Mouse (Mus musculus) hindbrain, embryonic 14.5 days (tissue): ENCODE results near the gene Pik3r1. TPM values are rescaled to one million over a fixed set of nuclear protein-coding genes. Genes with fewer than 3 reads are reported as not detected.

Experiments used
- ATAC-seq: fragments of 200-750 bp; cut with Nextera tagmentation; 2 replicates; pipeline ENCODE4 v1.8.0; 2017; ENCODE audit warnings: moderate number of reproducible peaks, mild to moderate bottlenecking, moderate TSS enrichment, moderate library complexity; ENCODE audit not compliant: low FRiP score
- DNase-seq: peaks from one replicate; pipeline ENCODE4 v3.0.0-alpha.2; 2015; ENCODE audit warnings: low spot score
- H3K27ac ChIP-seq: fragments of 300-500 bp; sonication (generic); 2 replicates; pipeline ENCODE4 v1.5.1; 2014; ENCODE audit warnings: mild to moderate bottlenecking, moderate library complexity
- H3K27me3 ChIP-seq: fragments of 300-500 bp; sonication (generic); 2 replicates; pipeline ENCODE4 v1.6.1; 2014; ENCODE audit warnings: mild to moderate bottlenecking, low read length, mixed read lengths; ENCODE audit not compliant: control insufficient read depth, insufficient read depth
- H3K36me3 ChIP-seq: fragments of 300-500 bp; sonication (generic); replicated peaks from 2 replicates; pipeline ENCODE4 v1.6.1; 2014; ENCODE audit not compliant: control insufficient read depth, insufficient read depth
- H3K4me1 ChIP-seq: fragments of 300-500 bp; sonication (generic); replicated peaks from 2 replicates; pipeline ENCODE4 v1.6.1; 2014; ENCODE audit warnings: antibody characterized with exemption, low read length, mixed read lengths; ENCODE audit not compliant: control insufficient read depth, insufficient read depth
- H3K4me2 ChIP-seq: fragments of 300-500 bp; sonication (generic); replicated peaks from 2 replicates; pipeline ENCODE4 v1.6.1; 2014; ENCODE audit warnings: mild to moderate bottlenecking, moderate library complexity
- H3K4me3 ChIP-seq: fragments of 300-500 bp; sonication (generic); replicated peaks from 2 replicates; pipeline ENCODE4 v1.5.1; 2014; ENCODE audit warnings: mild to moderate bottlenecking, low read length
- H3K9ac ChIP-seq: fragments of 300-500 bp; sonication (generic); 2 replicates; pipeline ENCODE4 v1.6.1; 2014
- H3K9me3 ChIP-seq: fragments of 300-500 bp; sonication (generic); 2 replicates; pipeline ENCODE4 v1.6.1; 2016; ENCODE audit warnings: low read length; ENCODE audit not compliant: control insufficient read depth
- WGBS: fragments of 180-500 bp; shearing (Covaris S2); extraction: QIAGEN DNeasy Blood & Tissue Kit; methylation state at CpG from one replicate; pipeline ENCODE4 v1.1.7; 2014; 5-methylcytosine and 5-hydroxymethylcytosine counted together
- polyA plus RNA-seq: library from polyadenylated mRNA; unstranded; fragments of >200 nt; fragmentation: Nextera tagmentation; extraction: Ambion mirVana; gene quantifications from 2 replicates; pipeline ENCODE4 v1.2.1, GENCODE M21; 2014

Gene Pik3r1
- polyA plus RNA-seq, 1 experiment from 2014 or later = 94.5 TPM

DNA sequence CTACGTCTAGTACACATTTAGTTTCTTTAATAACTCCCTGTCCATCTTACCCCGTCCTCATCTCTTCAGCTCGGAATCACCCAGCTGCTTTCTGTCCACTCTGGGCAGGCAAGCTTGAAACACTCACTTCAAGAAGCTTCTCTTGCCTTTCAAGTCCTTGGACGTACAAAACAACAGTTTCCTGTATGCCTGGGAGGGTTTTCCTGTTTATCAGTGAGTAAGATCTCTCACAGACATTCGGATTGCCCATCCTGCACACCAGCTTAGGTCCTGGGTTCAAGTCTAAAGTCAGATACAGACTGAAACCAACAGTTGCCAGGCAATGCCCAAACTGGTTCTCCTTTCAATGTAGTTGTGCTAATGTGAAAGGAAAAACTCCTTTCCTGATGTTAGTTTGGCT, 23.1 kb downstream of the Pik3r1 start:
- 88% methylated on average over 5 of the region's 5 CpGs for WGBS
- H3K9ac ChIP-seq = no peak overlapping the region

DNA sequence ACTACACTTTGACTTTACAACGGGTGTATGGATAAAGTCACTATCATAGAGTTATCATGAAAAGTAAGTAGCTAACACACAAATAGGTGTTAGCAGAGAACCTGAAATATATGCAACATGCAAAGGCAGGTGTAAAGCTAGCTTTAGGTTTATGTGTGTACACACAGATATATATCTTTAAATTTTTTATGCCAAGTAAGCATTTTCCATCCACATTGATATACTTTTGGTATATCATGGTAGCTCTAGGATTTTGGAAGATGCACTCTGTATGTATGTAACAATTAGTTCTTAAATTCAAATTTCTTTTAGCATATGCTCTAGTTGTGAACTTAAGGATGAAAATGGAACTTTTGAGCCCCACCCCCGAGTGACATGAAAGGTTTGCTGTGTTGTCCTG, 24.0 kb downstream of the Pik3r1 start:
- no peaks in the 10 kb centered on the region for H3K36me3 ChIP-seq
- H3K9ac ChIP-seq = no peak overlapping the region
- no peaks in the 10 kb centered on the region for H3K27me3 ChIP-seq
- H3K9me3 ChIP-seq = no peaks in the 10 kb centered on the region
- H3K4me1 ChIP-seq = no peaks in the 10 kb centered on the region
- WGBS = 89% methylated on average over 2 of the region's 2 CpGs
- H3K4me3 ChIP-seq = no peak overlapping the region
- H3K4me2 ChIP-seq = no peak overlapping the region
- no peak overlapping the region for H3K27ac ChIP-seq
- ATAC-seq (no peak), DNase-seq (no peak)

More for the DNA sequence above, 23.1 kb downstream of the Pik3r1 start:
- no peak for DNase-seq
- Histone ChIP-seq H3K4me2 (no peak overlapping the region), H3K4me1 (no peaks in the 10 kb centered on the region), H3K4me3 (no peak overlapping the region), H3K36me3 (no peaks in the 10 kb centered on the region), H3K9me3 (no peaks in the 10 kb centered on the region), H3K27me3 (no peaks in the 10 kb centered on the region), H3K27ac (no peak overlapping the region)
- no peak for ATAC-seq

DNA sequence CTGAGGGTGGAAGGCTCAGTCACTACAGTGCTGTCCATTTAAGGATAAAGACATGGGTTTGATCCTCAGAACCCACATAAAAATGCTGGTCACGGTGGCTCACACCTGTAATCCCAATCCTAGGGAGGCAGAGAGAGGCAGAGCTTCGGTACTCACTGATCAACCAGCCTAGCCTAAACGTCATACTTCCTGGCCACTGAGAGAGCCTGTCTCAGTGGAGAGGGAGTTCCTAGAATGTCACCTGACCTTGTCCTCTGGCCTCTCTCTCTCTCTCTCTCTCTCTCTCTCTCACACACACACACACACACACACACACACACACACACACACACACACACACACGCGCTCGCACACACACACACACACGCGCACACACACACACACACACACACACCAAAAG, 24.8 kb downstream of the Pik3r1 start:
- H3K4me2 ChIP-seq = no peak overlapping the region
- no peak overlapping the region for H3K9ac ChIP-seq
- H3K4me1 ChIP-seq = no peaks in the 10 kb centered on the region
- H3K4me3 ChIP-seq = no peak overlapping the region
- no peaks in the 10 kb centered on the region for H3K27me3 ChIP-seq
- no peaks in the 10 kb centered on the region for H3K36me3 ChIP-seq
- WGBS = 77% methylated on average over 8 of the region's 8 CpGs
- no peak overlapping the region for H3K27ac ChIP-seq
- no peaks in the 10 kb centered on the region for H3K9me3 ChIP-seq
- DNase-seq (no peak), ATAC-seq (no peak)

DNA sequence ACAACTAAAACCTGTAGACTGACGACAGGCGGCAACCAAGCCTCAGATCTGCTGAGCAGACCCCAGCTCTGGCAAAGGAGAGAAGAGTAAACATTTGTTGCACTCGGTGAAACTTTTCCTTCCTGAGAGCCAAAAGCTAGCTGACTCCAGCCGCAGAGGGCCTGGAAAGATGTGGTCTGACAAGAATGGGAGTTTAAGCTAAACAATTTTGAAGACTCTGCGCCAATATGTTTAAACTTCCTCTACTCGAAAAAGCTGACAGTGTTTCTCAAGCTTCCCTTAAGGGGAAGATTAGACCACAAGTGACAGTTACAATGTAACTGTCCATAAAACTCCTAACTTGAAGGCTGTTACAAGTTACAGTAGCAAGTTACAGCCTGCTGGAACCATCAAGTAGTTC, 25.4 kb downstream of the Pik3r1 start:
- Histone ChIP-seq H3K9me3 (no peaks in the 10 kb centered on the region), H3K36me3 (no peaks in the 10 kb centered on the region), H3K27me3 (no peaks in the 10 kb centered on the region), H3K9ac (no peak overlapping the region), H3K4me3 (no peak overlapping the region), H3K27ac (no peak overlapping the region), H3K4me2 (no peak overlapping the region), H3K4me1 (no peaks in the 10 kb centered on the region)
- 87% methylated on average over 6 of the region's 6 CpGs for WGBS
- ATAC-seq = no peak
- DNase-seq = no peak

DNA sequence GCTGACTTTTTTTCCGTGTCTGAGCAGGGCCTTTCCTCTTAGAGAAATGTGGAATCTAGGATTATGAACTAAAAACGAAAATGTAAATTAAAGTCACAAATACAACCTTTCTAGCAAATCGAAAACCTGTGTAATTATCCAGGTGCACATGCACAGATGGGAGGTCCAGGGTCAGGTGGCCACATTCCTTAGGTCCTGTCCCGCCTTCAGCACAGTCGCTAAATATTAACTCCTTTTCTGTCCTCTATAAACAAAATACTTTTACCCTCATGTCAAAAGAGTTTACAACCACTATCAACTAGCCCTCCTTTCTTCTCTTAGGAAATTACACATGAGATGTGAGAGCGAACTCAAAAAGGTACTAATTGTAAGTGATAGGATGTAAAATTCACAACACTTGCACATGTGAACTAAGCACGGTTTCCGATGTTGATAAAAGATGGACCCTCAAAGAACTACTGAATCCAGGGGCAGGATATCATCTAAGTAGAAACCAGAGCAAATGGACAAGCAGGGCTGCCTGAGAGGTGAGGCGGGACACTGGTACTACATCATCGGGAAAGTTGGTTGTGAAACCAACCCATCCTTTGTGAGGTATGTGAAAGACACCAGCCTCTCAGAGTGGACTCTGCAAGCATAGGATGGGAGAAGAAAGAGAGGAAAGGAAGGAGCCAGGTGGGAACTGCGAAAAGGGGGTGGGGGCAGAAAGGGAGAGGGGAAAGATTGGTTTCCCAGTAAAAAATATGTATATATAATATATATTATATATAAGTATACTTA, 26.3 kb downstream of the Pik3r1 start:
- no peak for ATAC-seq
- 90% methylated on average over 11 of the region's 11 CpGs for WGBS
- Histone ChIP-seq H3K27ac (no peak overlapping the region), H3K4me3 (no peak overlapping the region), H3K9ac (no peak overlapping the region), H3K4me1 (no peaks in the 10 kb centered on the region), H3K9me3 (no peaks in the 10 kb centered on the region), H3K36me3 (no peaks in the 10 kb centered on the region), H3K27me3 (no peaks in the 10 kb centered on the region), H3K4me2 (no peak overlapping the region)
- DNase-seq = no peak

DNA sequence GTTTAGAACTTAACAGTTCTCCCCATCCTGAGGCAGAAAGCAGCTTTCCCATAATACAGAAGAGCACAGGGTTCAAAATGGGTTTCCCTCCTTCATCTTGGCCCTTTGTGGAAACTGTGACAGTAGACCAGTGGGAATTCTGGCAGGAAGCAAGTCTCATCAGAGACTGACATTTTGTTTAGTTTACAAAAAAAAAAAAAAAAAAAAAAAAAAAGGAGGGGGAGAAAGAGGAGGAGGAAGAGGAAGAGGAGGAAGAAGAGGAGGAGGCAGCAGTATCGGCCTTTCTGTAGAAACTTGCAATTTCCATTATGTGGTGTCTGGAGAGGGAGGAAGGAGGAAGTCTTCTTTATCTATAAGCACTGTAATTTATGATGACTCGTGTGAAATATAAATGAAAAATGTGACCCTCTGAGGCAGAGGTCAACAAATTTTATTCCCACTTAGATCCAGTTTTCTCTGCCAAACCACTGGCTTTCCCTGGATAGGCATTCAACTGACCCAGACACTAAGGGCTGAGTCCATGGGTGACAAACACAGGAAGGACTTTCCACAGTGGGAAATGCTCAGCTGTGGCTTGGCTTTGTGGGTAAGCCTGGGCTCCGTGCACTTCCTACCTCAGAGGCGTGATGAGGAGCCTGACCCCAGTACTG, 28.2 kb downstream of the Pik3r1 start:
- Histone ChIP-seq H3K27me3 (no peaks in the 10 kb centered on the region), H3K27ac (no peak overlapping the region), H3K4me3 (no peak overlapping the region), H3K4me1 (no peaks in the 10 kb centered on the region), H3K9ac (no peak overlapping the region), H3K36me3 (no peaks in the 10 kb centered on the region), H3K9me3 (no peaks in the 10 kb centered on the region), H3K4me2 (no peak overlapping the region)
- WGBS = 79% methylated on average over 4 of the region's 4 CpGs
- DNase-seq (no peak), ATAC-seq (no peak)

DNA sequence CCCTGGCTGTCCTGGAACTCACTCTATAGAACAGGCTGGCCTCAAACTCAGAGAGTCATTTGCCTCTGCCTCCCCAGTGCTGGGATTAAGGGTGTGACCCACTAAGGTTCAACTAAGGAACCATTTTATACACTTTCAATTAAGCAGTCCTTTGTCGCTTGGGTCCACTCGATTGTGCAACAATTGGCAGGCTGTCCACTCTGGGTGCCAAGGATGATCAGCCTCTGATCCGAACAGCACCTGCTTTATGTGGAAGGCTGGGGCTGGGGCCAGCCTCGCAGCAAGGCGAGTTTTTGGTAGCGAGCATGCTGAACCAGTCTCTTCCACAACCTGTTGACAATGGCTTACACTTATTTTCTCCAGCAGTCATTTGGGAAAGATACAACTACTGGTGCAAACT, 29.2 kb downstream of the Pik3r1 start:
- no peak overlapping the region for H3K4me3 ChIP-seq
- H3K27me3 ChIP-seq = no peaks in the 10 kb centered on the region
- no peaks in the 10 kb centered on the region for H3K36me3 ChIP-seq
- no peak for DNase-seq
- ATAC-seq = no peak
- no peak overlapping the region for H3K9ac ChIP-seq
- no peaks in the 10 kb centered on the region for H3K9me3 ChIP-seq
- no peak overlapping the region for H3K4me2 ChIP-seq
- no peak overlapping the region for H3K27ac ChIP-seq
- H3K4me1 ChIP-seq = no peaks in the 10 kb centered on the region
- 72% methylated on average over 6 of the region's 6 CpGs for WGBS

DNA sequence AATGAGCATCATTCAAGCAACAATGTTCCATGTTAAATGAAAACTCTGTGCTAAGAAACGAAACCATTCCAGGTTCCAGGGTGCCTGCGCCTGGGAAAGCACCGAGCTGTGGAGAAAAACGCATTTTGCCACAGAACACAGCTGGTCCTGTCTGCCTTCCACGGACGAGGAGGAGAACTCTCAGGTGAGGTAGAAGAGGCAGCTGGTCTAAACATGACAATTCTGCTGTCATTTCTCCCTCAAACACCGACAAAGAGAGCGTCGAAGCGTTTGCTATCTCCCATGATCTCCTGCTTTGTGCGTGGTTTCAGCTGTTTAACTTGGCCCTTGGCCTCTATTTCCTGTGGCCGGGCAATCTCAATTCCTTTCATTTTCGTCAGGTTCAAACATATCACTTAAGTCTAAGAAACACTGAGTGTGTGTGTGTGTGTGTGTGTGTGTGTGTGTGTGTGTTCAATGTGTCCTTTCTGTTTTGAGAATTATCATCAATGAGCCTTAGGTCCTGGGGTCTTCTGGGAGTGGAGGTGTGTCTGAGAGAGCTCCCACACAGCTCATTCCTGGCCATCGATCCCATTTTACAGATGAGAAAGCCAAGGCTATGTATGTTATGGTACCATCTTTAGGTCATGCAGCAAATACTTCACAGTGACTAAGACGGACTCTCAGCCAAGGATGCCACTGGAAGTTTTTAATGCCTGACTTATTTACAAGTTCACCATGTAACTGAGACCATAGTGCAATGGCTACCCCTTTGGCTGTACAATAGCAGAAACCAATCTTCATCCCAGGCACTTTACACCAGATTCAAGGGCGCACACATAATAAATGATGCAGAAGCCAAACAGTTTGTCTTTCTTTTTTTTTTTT, 31.3 kb downstream of the Pik3r1 start:
- Histone ChIP-seq H3K4me1 (no peaks in the 10 kb centered on the region), H3K9me3 (no peaks in the 10 kb centered on the region), H3K27ac (no peak overlapping the region), H3K4me3 (no peak overlapping the region), H3K4me2 (no peak overlapping the region), H3K27me3 (no peaks in the 10 kb centered on the region), H3K9ac (no peak overlapping the region), H3K36me3 (no peaks in the 10 kb centered on the region)
- WGBS = 74% methylated on average over 16 of the region's 16 CpGs
- DNase-seq = no peak
- ATAC-seq = no peak

DNA sequence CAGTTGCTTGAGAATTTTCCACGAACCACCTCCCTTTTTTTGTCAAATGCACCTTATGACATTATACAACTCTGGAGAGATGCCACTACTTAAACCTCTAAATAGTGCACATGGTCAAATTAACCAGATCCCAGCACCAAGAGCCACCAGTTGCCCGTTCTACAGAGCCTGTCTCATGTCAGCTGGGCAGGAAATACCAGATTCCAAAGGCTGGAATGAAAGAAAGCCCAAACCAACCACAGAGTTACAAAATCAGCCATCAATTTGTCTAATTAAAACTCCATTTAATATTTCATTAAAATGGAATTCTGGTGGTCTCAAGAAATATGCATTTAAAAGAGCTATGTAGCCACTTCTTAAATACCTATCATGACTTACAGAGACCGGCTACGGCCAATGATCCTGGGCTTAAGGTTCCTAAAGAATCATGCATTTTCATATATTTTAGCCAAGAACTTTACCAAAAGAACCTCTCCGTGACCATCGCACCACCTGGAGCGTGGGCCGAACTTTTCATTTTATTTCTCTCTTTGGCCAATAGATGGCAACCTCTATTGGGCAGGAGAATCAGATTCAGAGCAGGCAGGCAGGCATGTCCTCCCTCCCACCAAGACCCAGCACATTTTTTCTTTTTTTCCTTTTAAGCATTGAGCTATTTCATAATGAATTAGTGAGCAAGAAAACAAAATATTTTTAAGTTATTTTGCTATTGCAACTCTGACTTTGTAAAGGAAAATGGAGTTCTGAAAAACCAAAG, 32.5 kb downstream of the Pik3r1 start:
- no peaks in the 10 kb centered on the region for H3K27me3 ChIP-seq
- no peaks in the 10 kb centered on the region for H3K9me3 ChIP-seq
- DNase-seq (peak; percentile 38), ATAC-seq (no peak)
- WGBS = 64% methylated on average over 8 of the region's 8 CpGs
- H3K9ac ChIP-seq = no peak overlapping the region
- no peak overlapping the region for H3K4me3 ChIP-seq
- H3K27ac ChIP-seq = no peak overlapping the region
- no peak overlapping the region for H3K4me2 ChIP-seq
- no peaks in the 10 kb centered on the region for H3K36me3 ChIP-seq
- no peaks in the 10 kb centered on the region for H3K4me1 ChIP-seq
